Mouse (Mus musculus) lung, adult 2 months (tissue): ENCODE data around the gene Morn4.

Experiments
- CTCF ChIP-seq: fragments of 200-500 bp; IDR thresholded peaks from 2 replicates; pipeline ENCODE4 v1.5.1; 2011; ENCODE audit warnings: mild to moderate bottlenecking, low read length, control low read depth; ENCODE audit not compliant: insufficient read depth
- POLR2A ChIP-seq: fragments of 200-500 bp; IDR thresholded peaks from 2 replicates; pipeline ENCODE4 v1.6.1; 2011; ENCODE audit warnings: low read depth, mild to moderate bottlenecking, control low read depth, low read length, borderline replicate concordance; ENCODE audit errors: extremely low read depth

DNA sequence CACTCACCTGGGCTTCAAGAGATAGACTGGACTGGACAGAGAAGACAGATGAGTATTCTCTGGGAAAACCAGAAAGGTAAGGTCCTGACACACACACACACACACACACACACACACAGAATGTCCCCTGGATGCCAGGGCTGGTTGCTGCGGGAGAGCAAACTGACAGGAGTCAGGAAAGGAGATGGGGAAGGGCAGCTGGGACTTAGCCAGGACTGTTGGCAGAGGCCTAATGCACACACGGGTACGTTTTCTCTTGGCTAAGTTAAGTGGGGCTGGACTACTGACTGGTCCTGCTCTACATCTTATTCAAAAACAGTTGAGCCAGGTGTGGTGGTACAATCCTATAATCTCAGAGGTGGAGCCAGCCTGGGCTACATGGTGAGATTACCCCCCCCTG lies 49.8 kb downstream of the Morn4 start:
- TF ChIP-seq CTCF (no peak), POLR2A (no peak)
